Mouse (Mus musculus) ES-E14 (cell line): ENCODE measurements around the gene Erc2. TPM values are rescaled to one million over a fixed set of nuclear protein-coding genes. Genes with fewer than 3 reads are reported as not detected.

ENCODE experiments used
- DNase-seq: peaks from one replicate; pipeline ENCODE4 v3.0.0-alpha.2; 2013; ENCODE audit warnings: low read depth, low spot score
- H3K27ac ChIP-seq: 2 replicates; pipeline ENCODE4 v1.5.1; 2012; ENCODE audit warnings: low read depth, mild to moderate bottlenecking, low read length, moderate library complexity, mixed read lengths; ENCODE audit not compliant: poor library complexity, insufficient read depth, severe bottlenecking
- H3K36me3 ChIP-seq: 2 replicates; pipeline ENCODE4 v1.6.1; 2012; ENCODE audit warnings: mild to moderate bottlenecking, low read length, moderate library complexity, mixed read lengths; ENCODE audit not compliant: control insufficient read depth, poor library complexity, insufficient read depth, severe bottlenecking
- H3K4me1 ChIP-seq, 2 experiments: fragments of 150-350 bp in 1 of 2; sonication (generic) in 1 of 2; 2 replicates each; pipeline ENCODE4 v1.6.1; 2012; ENCODE audit warnings: low read length in 2 of 2, mild to moderate bottlenecking in 1 of 2, mixed read lengths in 1 of 2; ENCODE audit not compliant: control insufficient read depth in 2 of 2, insufficient read depth in 2 of 2, poor library complexity in 1 of 2
- H3K4me3 ChIP-seq, 2 experiments: fragments of 150-350 bp in 1 of 2; sonication (generic) in 1 of 2; 2 replicates each; pipeline ENCODE4 v1.5.1; 2012; ENCODE audit warnings: low read length in 2 of 2, low read depth in 1 of 2, mild to moderate bottlenecking in 1 of 2, mixed read lengths in 1 of 2; ENCODE audit not compliant: insufficient read depth in 1 of 2, poor library complexity in 1 of 2, severe bottlenecking in 1 of 2
- H3K9ac ChIP-seq: 2 replicates; pipeline ENCODE4 v1.6.1; 2012; ENCODE audit warnings: low read depth, mild to moderate bottlenecking, low read length, mixed read lengths; ENCODE audit not compliant: poor library complexity, insufficient read depth, severe bottlenecking
- H3K9me3 ChIP-seq: fragments of 150-350 bp; sonication (generic); 2 replicates; pipeline ENCODE4 v1.6.1; 2012; ENCODE audit warnings: low read depth, mild to moderate bottlenecking, low read length; ENCODE audit not compliant: control insufficient read depth, insufficient read depth
- CHD2 ChIP-seq: IDR thresholded peaks from 2 replicates; pipeline ENCODE4 v1.6.1; 2014; ENCODE audit warnings: mild to moderate bottlenecking, low read depth, low read length, inconsistent platforms
- HCFC1 ChIP-seq: IDR thresholded peaks from 2 replicates; pipeline ENCODE4 v1.6.1; 2012; ENCODE audit warnings: low read length, inconsistent platforms, borderline replicate concordance; ENCODE audit not compliant: insufficient read depth
- MAFK ChIP-seq: IDR thresholded peaks from 2 replicates; pipeline ENCODE4 v1.6.1; 2014; ENCODE audit warnings: mild to moderate bottlenecking, low read depth, low read length, inconsistent platforms; ENCODE audit not compliant: insufficient read depth
- ZC3H11A ChIP-seq: IDR thresholded peaks from 2 replicates; pipeline ENCODE4 v1.6.1; 2012; ENCODE audit warnings: low read depth, mild to moderate bottlenecking, inconsistent platforms, low read length, borderline replicate concordance
- ZNF384 ChIP-seq: IDR thresholded peaks from 2 replicates; pipeline ENCODE4 v1.6.1; 2012; ENCODE audit warnings: low read depth, low read length, inconsistent platforms
- in situ Hi-C, 2 experiments: fragments of 600-800 bp; cut with MboI; formaldehyde crosslinking; loops; one replicate each; pipeline ENCODE4 v1.15.1; 2025; ENCODE audit warnings: low sequenced_read_pairs in 2 of 2, inconsistent platforms in 1 of 2; ENCODE audit not compliant: unreplicated experiment in 2 of 2
- total RNA-seq: library from RNA; depleted of rRNA; stranded (reverse); fragments of 300-350 nt; gene quantifications from 2 replicates; pipeline ENCODE4 v1.2.3, GENCODE M21; 2012

The Erc2 gene
- total RNA-seq, 1 experiment: 9.1 TPM

DNA sequence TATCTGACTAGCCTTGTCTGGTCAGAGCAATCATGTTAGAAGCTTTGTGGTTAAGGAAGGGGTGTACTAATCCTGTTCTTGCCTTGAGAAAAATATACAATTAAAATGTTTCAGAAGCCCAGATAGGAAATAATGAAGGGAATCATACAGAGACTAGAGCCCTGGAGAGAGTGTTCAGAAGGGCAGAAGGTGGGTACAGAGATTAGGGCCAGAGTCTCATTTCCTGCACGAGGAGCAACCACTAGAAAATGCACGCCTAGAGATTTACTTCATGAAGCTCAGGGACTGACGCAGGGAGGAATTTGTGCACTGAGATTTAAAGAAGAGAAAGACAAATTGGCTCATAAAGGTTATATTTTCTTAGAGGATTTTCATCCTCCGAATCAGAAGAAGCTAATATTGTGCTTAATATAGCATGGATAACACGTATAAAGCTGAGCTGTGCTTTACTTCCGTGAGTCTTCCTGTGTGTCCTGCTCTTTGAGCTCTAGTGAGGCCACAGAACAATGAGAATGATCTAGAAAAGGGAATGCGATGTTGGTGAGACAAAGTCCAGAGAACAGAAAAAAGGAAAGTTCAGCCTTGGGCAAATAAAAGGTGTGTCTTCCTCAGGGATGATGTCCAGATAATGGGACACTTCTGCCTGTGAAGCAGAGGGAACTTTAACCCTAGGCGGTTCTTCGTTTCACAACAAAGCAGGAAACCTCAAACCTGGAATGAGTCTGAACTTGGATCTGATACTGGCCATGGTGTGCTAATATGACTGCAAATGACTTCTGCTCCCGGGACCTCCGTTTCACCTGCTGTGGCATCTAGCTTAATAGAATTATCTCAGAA lies 45.0 kb downstream of the Erc2 start:
- TF ChIP-seq HCFC1: no peak
- no peak for TF ChIP-seq ZC3H11A
- TF ChIP-seq ZNF384: no peak
- TF ChIP-seq CHD2: no peak
- TF ChIP-seq MAFK: no peak
- Histone ChIP-seq H3K9me3 (no peaks in the 10 kb centered on the region), H3K27ac (no peak overlapping the region), H3K4me3 (no peak overlapping the region), H3K36me3 (peaks cover 1% of the 10 kb centered on the region; the same call in 1 of the 2 replicates), H3K4me1 (peaks cover 7 to 17% of the 10 kb centered on the region in 2 experiments), H3K9ac (no peak overlapping the region)
- DNase-seq: no peak
- in situ Hi-C loops: no loop called here

DNA sequence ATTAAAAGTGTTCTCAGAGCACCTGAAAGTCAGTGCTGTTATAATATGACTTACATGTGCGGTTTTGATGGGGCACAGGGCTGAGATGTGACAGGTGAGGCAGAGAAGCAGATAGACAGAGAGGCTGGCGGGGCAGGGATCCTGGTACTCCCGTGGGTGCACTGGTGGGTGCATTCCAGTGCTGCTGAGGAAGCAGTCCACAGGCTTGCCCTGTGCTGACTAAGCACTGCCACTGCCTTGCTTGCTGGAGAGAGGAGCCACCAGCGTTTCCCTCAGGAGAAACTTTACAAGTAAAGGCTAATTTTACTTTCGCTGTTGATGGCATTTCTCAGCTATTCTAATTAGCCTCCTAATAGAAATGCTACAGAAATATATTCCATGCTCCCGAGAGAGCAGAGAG lies 45.9 kb downstream of the Erc2 start:
- no peaks in the 10 kb centered on the region for H3K9me3 ChIP-seq
- H3K4me1 ChIP-seq: peaks cover 9 to 19% of the 10 kb centered on the region in 2 experiments
- H3K27ac ChIP-seq: no peak overlapping the region
- H3K9ac ChIP-seq: peak overlapping the region; percentile 33; the same call in 1 of the 2 replicates
- in situ Hi-C loops: no loop called here
- H3K36me3 ChIP-seq: peaks cover 1% of the 10 kb centered on the region; the same call in 1 of the 2 replicates
- DNase-seq: no peak
- TF ChIP-seq ZNF384 (no peak), ZC3H11A (no peak), CHD2 (no peak), HCFC1 (no peak), MAFK (no peak)
- H3K4me3 ChIP-seq: no peak overlapping the region

DNA sequence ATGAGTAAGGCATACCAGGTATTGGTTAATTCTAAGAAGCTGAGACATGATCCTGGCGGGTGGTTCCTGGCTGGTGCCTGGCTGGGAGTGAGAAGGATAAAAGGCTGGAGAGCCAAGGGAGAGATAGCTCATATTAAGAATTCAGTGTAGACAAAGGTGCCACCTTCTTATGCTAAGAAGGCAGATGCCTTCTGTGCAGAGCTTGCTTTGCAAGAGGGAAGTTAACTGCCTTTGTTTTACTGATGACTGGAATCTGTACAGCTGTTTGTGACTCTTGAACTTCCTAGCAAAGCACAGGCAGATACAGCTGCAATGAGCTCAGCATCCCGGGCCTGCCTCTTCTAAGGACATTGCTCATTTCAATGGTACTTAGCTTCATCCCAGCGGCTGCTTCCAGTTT lies 47.7 kb downstream of the Erc2 start:
- H3K36me3 ChIP-seq: peaks cover 1% of the 10 kb centered on the region; the same call in 1 of the 2 replicates
- H3K4me1 ChIP-seq: peaks cover 21 to 28% of the 10 kb centered on the region in 2 experiments
- peak; percentile 72 for DNase-seq
- in situ Hi-C loops: no loop called here
- TF ChIP-seq ZC3H11A (no peak), MAFK (peak; percentile 3; the same call in 1 of the 2 replicates), CHD2 (no peak)
- no peak overlapping the region for H3K9ac ChIP-seq
- H3K27ac ChIP-seq: peak overlapping the region; percentile 83; the same call in 1 of the 2 replicates
- no peaks in the 10 kb centered on the region for H3K9me3 ChIP-seq
- no peak overlapping the region for H3K4me3 ChIP-seq

DNA sequence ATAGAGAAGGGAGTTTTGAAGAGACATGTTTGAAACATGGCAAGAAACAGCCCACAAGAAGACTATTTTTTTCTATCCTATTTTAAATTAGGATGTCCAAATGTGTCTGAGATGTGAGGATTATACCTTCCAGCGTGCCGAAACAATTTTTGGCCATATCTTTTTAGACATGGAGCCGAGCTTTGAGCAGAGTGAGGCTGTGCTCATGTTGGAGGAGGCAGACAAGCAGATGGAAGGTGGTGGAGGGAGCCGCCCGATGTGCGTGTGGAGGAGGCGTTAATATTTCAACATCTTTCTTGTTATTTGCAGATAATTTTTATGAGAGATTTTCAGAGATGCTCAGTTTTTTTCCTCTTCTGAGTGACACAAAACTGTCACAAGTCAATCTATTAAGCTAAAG lies 50.5 kb downstream of the Erc2 start:
- in situ Hi-C loops: no loop called here
- no peak for TF ChIP-seq HCFC1
- TF ChIP-seq ZNF384: no peak
- no peak for TF ChIP-seq CHD2
- TF ChIP-seq MAFK: no peak
- TF ChIP-seq ZC3H11A: no peak
- Histone ChIP-seq H3K9ac (no peak overlapping the region), H3K4me1 (peaks cover 33 to 34% of the 10 kb centered on the region in 2 experiments), H3K36me3 (peaks cover 1% of the 10 kb centered on the region; the same call in 1 of the 2 replicates), H3K4me3 (no peak overlapping the region), H3K9me3 (no peaks in the 10 kb centered on the region), H3K27ac (no peak overlapping the region; the same call in 1 of the 2 replicates)
- no peak for DNase-seq
